Mouse (Mus musculus) bone marrow macrophage, adult 2 months (primary cell): ENCODE measurements at regions not wholly inside any gene's neighbourhood (a gene's known extent, or its start where the extent isn't known, plus 50 kb on each side); places are given as distances from the start of the nearest gene placed in this dataset.

ENCODE experiments used
- CTCF ChIP-seq: IDR thresholded peaks from 2 replicates; pipeline ENCODE4 v1.5.1; 2012; ENCODE audit warnings: low read depth, mild to moderate bottlenecking, low read length, moderate library complexity
- POLR2A ChIP-seq: IDR thresholded peaks from 2 replicates; pipeline ENCODE4 v1.6.1; 2012; ENCODE audit warnings: mild to moderate bottlenecking, low read depth, low read length, borderline replicate concordance

DNA sequence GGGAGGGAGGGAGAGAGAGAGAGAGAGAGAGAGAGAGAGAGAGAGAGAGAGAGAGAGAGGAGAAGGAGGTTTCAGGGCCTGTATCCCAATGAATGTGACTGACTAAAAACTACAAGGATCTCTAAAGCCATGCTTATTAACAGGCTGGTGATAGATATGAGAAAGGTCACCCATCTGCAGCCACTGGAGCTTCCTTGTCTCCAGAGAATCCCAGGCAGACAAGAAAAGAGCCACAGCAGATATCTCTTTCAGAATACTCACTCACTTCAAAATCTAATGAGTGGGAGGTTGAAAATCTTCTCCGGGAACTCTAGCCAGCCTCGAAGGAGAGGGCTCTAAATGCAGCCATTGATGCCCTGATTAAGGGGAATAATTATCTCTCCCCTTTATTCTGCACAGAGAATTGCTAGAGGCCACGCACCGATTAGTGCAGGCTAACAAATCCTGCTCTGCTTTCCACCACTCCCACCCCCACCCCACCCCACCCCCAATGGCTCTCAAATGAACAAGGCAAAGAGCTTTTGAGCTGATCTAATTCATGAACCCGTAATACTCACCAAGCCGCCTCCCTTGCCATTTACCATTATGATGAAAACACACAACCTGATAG lies 189.5 kb upstream of the Sox9 start:
- no peak for TF ChIP-seq CTCF
- TF ChIP-seq POLR2A = no peak
